Mouse (Mus musculus): ENCODE data around the gene Gas1. TPM values are rescaled to one million over a fixed set of nuclear protein-coding genes. Genes with fewer than 3 reads are reported as not detected.

Gas1 gene
- total RNA-seq, 2 experiments from 2014 or later = 35.6 to 72.4 TPM

DNA sequence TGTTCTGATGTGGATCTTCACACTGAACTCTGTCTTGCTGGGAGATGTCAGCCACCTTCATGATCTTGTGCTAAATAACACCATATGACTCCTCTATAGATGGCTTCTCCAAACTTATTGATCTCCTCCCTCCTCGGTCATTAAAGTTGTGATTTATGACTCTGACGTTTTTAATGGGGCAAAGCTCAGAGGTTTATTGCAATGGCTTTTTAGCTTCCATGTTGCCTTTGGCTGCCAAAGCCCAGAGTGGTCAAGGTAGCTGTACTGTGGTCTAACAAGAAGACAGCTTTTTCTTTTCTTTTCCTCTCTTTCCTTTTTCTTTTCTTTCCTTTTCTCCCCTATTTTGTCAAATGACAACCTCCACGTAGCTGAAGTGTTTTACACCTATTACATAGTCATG lies 52.1 kb downstream of the Gas1 start:
- DNase-seq = no peak

- DNase-seq = no peak
Observed at GRCm38 (mm10) chr13:60124456-60124855, 52.7 kb downstream of the Gas1 start.

All from adrenal gland, postnatal 36 days (tissue).